Mouse (Mus musculus) right cerebral cortex, adult 18-20 months (tissue): ENCODE results near the gene Kcng1.

ENCODE experiments used
- DNase-seq: peaks from one replicate; pipeline ENCODE4 v3.0.0; 2022; ENCODE audit warnings: mixed read lengths

Gene Kcng1

DNA sequence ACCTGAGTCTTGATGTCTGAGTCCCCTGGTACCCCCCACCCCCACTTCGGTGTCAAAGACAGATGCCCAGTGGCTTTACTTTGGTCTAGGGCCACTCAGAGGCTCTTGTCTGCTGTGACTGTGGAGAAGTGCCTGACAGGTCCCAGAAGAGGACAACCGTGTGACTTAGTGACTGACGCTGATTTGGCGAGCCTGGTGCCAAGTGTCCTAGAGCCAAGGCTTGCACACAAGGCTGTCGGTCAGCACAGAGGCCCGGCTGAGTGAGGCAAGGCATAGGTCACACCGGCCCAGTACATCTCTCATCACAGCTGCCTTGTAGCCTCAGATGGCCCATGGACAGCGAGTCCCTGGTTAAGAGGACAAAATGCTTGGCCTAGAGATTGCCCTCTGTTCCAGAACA, 22.5 kb downstream of the Kcng1 start:
- no peak for DNase-seq

DNA sequence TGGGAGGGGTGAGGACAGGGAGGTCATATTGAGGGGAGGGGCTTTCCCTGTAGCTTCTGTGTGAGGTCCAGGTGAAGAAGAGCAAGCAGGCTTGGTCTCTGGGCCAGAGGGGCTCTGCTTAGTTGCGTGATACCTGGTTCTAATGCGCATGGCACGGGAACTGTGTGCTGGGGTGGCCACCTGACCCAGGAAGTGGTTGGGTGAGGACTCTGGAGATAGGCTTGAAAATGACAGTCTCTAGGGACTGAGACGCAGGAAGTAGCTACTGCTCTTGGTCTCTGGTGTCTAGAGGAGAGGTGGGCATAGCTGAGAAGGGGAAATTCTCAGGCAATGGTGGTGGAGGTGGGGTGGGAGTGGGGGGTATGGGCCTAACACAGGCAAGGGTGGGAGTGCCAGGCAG, 24.3 kb downstream of the Kcng1 start:
- no peak for DNase-seq

DNA sequence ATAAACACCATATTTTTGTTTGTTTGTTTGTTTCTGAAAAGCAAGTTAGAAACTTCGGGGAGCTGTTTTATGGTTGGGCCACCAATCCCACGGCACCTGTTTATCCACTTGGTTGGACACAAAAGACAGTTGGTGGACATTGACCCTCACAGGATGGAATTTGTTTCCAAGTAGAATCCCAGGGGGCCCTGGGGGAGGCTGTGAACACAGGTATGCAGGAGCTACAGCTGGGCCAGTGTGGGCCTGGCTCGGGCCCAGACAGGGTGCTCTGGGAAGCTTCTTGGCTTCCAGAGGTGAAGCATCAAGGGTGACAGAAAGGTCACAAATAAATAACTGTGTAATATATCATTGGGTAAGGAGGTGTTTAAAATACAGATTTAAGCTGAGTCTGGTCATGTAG, 25.0 kb downstream of the Kcng1 start:
- no peak for DNase-seq

GRCm38 (mm10) chr2:168253822-168254221, 27.7 kb downstream of the Kcng1 start:
- peak; percentile 60 for DNase-seq

DNA sequence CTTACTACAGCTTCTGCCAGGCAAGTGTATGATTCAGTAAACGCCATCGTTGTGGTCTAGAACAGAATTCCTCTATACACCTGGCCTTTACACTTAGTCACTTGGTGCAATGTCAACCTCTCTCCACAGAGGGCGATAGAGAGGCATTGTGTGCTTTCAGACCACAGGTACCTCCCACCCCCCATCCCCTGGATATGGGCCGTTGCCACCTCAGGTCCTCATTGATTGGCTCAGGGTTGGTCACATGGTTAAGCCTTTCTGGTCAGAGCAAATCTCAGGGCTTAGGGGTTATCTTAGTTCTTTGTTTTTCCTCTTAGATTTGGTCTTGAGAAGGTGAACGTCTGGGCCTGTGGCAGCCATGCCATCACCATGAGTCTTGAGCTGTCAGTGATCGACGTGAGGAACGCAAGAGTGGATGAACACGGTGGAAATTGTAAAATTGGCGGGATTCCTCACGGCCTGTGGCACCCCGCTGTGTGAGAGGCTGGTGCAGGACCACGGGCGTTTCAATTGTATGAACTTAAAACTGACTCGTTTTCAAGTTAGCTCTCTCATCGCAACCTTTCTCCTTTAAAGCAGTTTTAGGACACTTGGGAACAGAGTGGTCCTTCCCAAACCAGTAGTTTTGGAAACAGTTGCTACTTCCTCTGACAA, 28.8 kb downstream of the Kcng1 start:
- DNase-seq, result no peak

- peak; percentile 79 for DNase-seq
Observed at GRCm38 (mm10) chr2:168250270-168250669, 31.3 kb downstream of the Kcng1 start.

DNA sequence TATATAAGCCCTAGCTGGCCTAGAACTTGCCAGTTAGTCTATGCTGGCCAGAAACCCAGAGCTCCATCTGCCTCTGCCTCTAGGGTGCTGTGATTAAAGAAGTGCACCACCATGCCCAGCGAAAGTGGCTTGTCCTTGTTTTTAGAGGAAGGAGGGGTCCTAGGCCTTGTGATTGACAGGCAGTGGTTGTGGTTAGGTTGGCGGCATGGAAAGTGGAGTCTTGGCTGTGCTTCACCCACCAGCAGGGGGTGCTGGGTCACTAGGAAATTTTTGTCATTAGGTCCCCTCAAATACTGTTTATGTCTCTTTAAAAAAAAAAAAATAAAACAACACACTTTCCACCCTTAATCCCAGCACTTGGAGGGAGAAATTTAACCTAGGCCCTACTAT, 32.7 kb downstream of the Kcng1 start:
- no peak for DNase-seq

GRCm38 (mm10) chr2:168248167-168248855, 33.2 kb downstream of the Kcng1 start:
- no peak for DNase-seq

DNA sequence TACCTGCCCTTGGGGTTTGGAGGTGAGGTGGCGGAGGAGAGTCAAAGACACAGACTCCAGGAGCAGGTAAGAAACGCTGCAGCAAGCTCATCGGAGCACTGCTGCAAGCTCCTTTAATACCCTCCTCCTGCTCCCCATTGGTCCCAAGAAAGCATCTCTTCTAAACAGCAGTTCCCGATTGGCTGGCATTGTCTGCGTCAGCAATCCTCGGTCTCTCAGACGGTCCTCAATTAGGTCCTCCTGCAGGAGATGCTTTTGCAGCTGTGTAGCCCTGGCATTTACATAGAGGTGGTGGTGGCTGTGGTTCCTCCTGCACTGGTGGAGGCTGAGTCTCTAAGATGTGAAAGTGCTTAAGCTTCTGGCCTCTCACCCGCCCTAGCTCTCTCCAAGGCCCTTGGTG, 36.0 kb downstream of the Kcng1 start:
- peak; percentile 12 for DNase-seq

DNA sequence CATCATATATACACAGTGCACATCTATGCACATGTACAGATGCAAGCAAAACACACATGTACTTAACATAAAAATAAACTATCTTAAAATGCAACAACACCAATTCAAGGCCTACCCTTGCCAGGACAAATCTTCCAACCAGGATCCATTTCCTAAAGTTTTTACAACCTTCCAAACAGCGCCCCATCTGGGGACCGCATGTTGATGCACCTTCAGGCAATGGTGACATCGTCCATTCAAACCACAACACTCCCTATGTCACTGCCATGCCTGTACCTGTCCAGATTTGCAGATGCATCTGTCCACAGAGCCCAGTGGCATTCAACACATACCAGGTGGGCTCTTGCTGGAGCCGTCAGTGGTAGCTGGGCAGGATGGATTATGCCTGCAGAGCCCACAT, 38.3 kb downstream of the Kcng1 start:
- DNase-seq, result no peak

- DNase-seq, result no peak
Observed at GRCm38 (mm10) chr2:168242841-168243240, 38.7 kb downstream of the Kcng1 start.

- DNase-seq, result no peak
Observed at GRCm38 (mm10) chr2:168238335-168238734, 43.2 kb downstream of the Kcng1 start.

GRCm38 (mm10) chr2:168233286-168233685, 48.2 kb downstream of the Kcng1 start:
- DNase-seq, result no peak

DNA sequence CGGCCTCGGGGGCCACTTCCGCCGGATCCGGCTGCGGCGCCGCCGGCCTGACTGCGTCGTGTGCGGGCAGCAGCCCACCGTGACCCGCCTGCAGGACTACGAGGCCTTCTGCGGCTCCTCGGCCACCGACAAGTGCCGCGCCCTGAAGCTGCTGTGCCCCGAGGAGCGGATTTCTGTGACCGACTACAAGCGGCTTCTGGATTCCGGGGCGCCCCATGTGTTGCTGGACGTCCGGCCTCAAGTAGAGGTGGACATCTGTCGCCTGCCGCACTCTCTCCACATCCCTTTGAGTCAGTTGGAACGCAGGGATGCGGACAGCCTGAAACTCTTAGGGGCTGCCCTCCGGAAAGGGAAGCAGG, 50.1 kb downstream of the Kcng1 start:
- DNase-seq, result no peak

DNA sequence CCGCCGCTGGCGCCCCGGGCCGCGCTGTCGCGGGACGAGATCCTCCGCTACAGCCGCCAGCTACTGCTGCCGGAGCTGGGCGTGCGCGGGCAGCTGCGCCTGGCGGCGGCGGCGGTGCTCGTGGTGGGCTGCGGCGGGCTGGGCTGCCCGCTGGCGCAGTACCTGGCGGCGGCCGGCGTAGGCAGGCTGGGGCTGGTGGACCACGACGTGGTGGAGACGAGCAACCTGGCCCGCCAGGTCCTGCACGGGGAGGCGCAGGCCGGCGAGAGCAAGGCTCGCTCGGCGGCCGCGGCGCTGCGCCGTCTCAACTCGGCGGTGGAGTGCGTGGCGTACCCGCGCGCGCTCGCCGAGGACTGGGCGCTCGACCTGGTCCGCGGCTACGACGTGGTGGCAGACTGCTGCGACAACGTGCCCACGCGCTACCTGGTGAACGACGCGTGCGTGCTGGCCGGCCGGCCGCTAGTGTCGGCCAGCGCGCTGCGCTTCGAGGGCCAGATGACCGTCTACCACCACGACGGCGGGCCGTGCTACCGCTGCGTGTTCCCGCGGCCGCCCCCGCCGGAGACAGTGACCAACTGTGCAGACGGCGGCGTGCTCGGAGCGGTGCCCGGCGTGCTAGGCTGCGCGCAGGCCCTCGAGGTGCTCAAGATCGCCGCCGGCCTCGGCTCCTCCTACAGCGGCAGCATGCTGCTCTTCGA, 50.6 kb downstream of the Kcng1 start:
- DNase-seq, result peak; percentile 23

- peak; percentile 90 for DNase-seq
Observed at GRCm38 (mm10) chr2:168230026-168230728, 51.4 kb downstream of the Kcng1 start, which contains the start of the genes Gm20716, Dpm1 and Mocs3. Gene Gm20716 (minus strand): TSS chr2:168230364. Gene Dpm1 (minus strand): TSS chr2:168230591. Gene Mocs3 (plus strand): TSS chr2:168230622.

DNA sequence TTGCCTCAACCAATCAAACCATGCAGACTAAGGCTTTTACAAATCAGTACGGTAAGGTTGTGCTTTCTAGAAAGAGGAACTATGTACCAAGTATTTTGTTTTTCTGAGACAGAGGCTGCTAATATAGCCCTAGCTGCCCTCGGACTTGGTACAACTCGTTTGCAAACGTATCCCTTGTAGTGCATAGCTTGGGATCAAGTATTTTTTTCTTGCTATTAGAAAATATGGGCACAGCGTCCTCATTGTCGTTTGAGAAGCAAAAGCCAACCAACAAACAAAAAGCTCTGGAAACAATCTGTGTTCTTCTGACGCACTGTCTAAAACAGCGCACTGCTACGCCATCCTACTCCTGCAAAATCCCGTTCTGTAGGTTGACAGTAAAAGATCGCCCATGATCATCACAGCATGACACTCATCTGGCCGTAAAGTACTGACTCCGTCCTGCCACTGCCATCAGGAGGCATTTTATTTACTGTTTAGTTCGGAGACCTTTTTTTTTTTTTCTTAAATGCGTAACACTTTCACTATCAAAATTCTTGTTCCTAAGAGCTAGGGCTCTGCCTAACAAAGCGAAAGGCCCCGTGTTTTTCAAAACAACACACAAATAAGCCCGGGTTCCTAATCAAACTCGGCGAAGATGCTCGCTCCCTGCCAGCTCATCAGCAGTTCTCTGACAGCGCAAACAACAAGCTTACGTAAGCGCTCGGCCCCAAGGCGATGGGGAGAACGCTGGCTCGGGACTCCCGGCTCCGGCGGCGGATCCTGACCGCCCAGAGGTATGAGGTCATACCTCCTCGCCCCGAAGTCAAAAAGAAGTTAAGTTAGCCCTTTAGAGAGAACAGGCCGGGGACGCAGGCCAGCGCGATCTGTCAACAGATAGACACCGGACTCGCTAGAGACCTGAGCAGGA, 52.2 kb downstream of the Kcng1 start:
- DNase-seq, result peak; percentile 62

GRCm38 (mm10) chr2:168223326-168223725, 58.2 kb downstream of the Kcng1 start:
- DNase-seq, result no peak

- no peak for DNase-seq
Observed at GRCm38 (mm10) chr2:168213788-168214397, 67.6 kb downstream of the Kcng1 start.
